Mouse (Mus musculus) myocyte (in vitro differentiated cells): ENCODE measurements around the gene Tec.

Experiments used
- MYOD1 ChIP-seq, 3 experiments: IDR thresholded peaks; one replicate each; pipeline ENCODE4 v1.6.1; 2011; ENCODE audit warnings: control low read depth in 2 of 3, low read depth in 2 of 3, mild to moderate bottlenecking in 2 of 3, moderate library complexity in 1 of 3; ENCODE audit not compliant: insufficient read length in 2 of 3, control insufficient read depth in 1 of 3
- POLR2A ChIP-seq: IDR thresholded peaks from one replicate; pipeline ENCODE4 v1.6.1; 2011; ENCODE audit warnings: low read depth, mild to moderate bottlenecking, control low read depth, moderate library complexity; ENCODE audit not compliant: insufficient read length
- USF1 ChIP-seq: IDR thresholded peaks from one replicate; pipeline ENCODE4 v1.6.1; 2011; ENCODE audit warnings: low read depth, mild to moderate bottlenecking, control low read depth, moderate library complexity

DNA sequence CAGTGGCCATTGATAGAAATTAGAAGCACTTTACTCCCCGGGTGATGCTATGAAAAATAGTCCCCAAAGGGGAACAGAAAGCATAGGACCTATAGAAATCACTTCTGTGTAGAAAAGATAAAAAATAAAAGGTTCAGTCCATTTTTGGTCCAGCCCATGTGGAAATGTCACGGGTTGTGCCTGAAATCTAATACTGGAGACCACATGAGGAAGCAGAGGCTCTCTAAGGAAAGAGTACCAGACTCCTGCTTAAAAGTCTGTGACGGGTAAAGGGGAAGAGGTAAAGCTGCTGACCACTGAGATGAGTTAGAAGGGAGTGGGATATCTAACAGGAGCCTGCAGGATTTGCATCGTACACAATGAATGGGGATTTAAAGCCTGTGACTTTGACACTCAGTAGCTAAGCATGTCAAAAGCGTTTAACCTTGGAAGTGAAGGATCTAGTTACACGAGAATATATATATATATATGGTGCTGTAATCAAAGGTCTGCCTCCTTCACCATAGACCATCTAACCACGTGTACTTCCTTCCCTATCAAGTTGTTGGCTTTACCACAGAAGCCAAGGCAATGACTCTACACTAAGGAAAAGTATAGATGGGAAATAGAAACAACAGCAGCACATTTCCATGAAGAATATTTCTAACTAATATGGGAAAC, 6.4 kb downstream of the Tec start:
- TF ChIP-seq POLR2A: no peak
- no peak for TF ChIP-seq USF1
- no peak for TF ChIP-seq MYOD1 (IDR thresholded peaks at IDR 0.05; ENCODE audit: control insufficient read depth in 1 of 3, insufficient read length in 2 of 3, low read depth in 2 of 3)
